Mouse (Mus musculus): ENCODE data around the gene Gpalpp1.

Gpalpp1 gene

GRCm38 (mm10) chr14:76110396-76111221 is at the start of gene Gpalpp1, which contains the start of gene Nufip1:
TSS of gene Gpalpp1 (minus strand) at chr14:76110760.
TSS of gene Nufip1 (plus strand) at chr14:76110891.
- peak; percentile 74 to 85 for DNase-seq (ENCODE audit: low spot score in 2 of 2)

GRCm38 (mm10) chr14:76158192-76158785 is 47.7 kb upstream of the Gpalpp1 start:
- DNase-seq (ENCODE audit: low spot score in 2 of 2), result no peak

GRCm38 (mm10) chr14:76153828-76154227 is 43.3 kb upstream of the Gpalpp1 start:
- no peak for DNase-seq (ENCODE audit: low spot score in 2 of 2)

GRCm38 (mm10) chr14:76153003-76153675 is 42.6 kb upstream of the Gpalpp1 start:
- DNase-seq (ENCODE audit: low spot score in 2 of 2), result peak; percentile 11 to 34

- DNase-seq (ENCODE audit: low spot score in 2 of 2), result peak; percentile 91
Observed at GRCm38 (mm10) chr14:76152162-76153002, 41.8 kb upstream of the Gpalpp1 start.

- no peak for DNase-seq (ENCODE audit: low spot score in 2 of 2)
Observed at GRCm38 (mm10) chr14:76151820-76152161, 41.2 kb upstream of the Gpalpp1 start.

- no peak for DNase-seq (ENCODE audit: low spot score in 2 of 2)
Observed at GRCm38 (mm10) chr14:76151011-76151410, 40.5 kb upstream of the Gpalpp1 start.

GRCm38 (mm10) chr14:76150499-76150898 is 39.9 kb upstream of the Gpalpp1 start:
- no peak for DNase-seq (ENCODE audit: low spot score in 2 of 2)

GRCm38 (mm10) chr14:76149531-76150179 is 39.1 kb upstream of the Gpalpp1 start:
- DNase-seq (ENCODE audit: low spot score in 2 of 2), result peak in 1 of 2 experiments; percentile 44

- DNase-seq (ENCODE audit: low spot score in 2 of 2), result no peak
Observed at GRCm38 (mm10) chr14:76148294-76148693, 37.7 kb upstream of the Gpalpp1 start.

GRCm38 (mm10) chr14:76147061-76147460 is 36.5 kb upstream of the Gpalpp1 start:
- no peak for DNase-seq (ENCODE audit: low spot score in 2 of 2)

GRCm38 (mm10) chr14:76145868-76146267 is 35.3 kb upstream of the Gpalpp1 start:
- DNase-seq (ENCODE audit: low spot score in 2 of 2), result no peak

GRCm38 (mm10) chr14:76145248-76145647 is 34.7 kb upstream of the Gpalpp1 start:
- DNase-seq (ENCODE audit: low spot score in 2 of 2), result no peak

- no peak for DNase-seq (ENCODE audit: low spot score in 2 of 2)
Observed at GRCm38 (mm10) chr14:76134975-76135374, 24.4 kb upstream of the Gpalpp1 start.

GRCm38 (mm10) chr14:76128174-76128573 is 17.6 kb upstream of the Gpalpp1 start:
- DNase-seq (ENCODE audit: low spot score in 2 of 2), result no peak

- no peak for DNase-seq (ENCODE audit: low spot score in 2 of 2)
Observed at GRCm38 (mm10) chr14:76127311-76127710, 16.8 kb upstream of the Gpalpp1 start.

GRCm38 (mm10) chr14:76122663-76123058 is 12.1 kb upstream of the Gpalpp1 start:
- no peak for DNase-seq (ENCODE audit: low spot score in 2 of 2)

GRCm38 (mm10) chr14:76121901-76122662 is 11.5 kb upstream of the Gpalpp1 start:
- DNase-seq (ENCODE audit: low spot score in 2 of 2), result peak in 1 of 2 experiments; percentile 34

- no peak for DNase-seq (ENCODE audit: low spot score in 2 of 2)
Observed at GRCm38 (mm10) chr14:76120472-76120871, 9.9 kb upstream of the Gpalpp1 start.

- no peak for DNase-seq (ENCODE audit: low spot score in 2 of 2)
Observed at GRCm38 (mm10) chr14:76118963-76119362, 8.4 kb upstream of the Gpalpp1 start.

Measured in spleen, postnatal 10 days (tissue).